Comparison of ENCODE assay signal across 10 mouse cellular contexts in genomic region chr7:63917693-63918092, GRCm38 (mm10). TPM values are rescaled to one million over a fixed set of nuclear protein-coding genes. Genes with fewer than 3 reads are reported as not detected.
DNase-seq lines count a peak whose midpoint lies in the region; ATAC-seq lines count a peak whose summit lies in the region.
"Had no signal": no experiment of that assay in that cellular context is flagged by ENCODE, and none has a peak within 500 bp of the region (broad histone marks: within the 10 kb centered on the region; RNA-seq: fewer than 3 reads in every experiment).

No protein-coding gene starts in this region.

- H3K4me3 ChIP-seq in midbrain, embryonic 14.5 days (replicated peaks; ENCODE audit: low read depth, low read length), result no peak overlapping the region
- H3K4me3 ChIP-seq in midbrain, embryonic 11.5 days (ENCODE audit: low read depth, low read length), result no peak overlapping the region
- H3K4me3 ChIP-seq in intestine, embryonic 16.5 days (ENCODE audit: low read length), result no peak overlapping the region
- H3K4me3 ChIP-seq in forebrain, embryonic 15.5 days, result no peak overlapping the region
- H3K4me3 ChIP-seq: heart, embryonic 15.5 days had no signal

- no peak overlapping the region for H3K4me2 ChIP-seq in midbrain, embryonic 14.5 days (ENCODE audit: low read length)
- no peak overlapping the region for H3K4me2 ChIP-seq in midbrain, embryonic 11.5 days
- no peak overlapping the region for H3K4me2 ChIP-seq in intestine, embryonic 16.5 days (ENCODE audit: low read depth, low read length)
- no peak overlapping the region for H3K4me2 ChIP-seq in forebrain, embryonic 15.5 days (replicated peaks)
- H3K4me2 ChIP-seq: heart, embryonic 15.5 days had no signal

- no peaks in the 10 kb centered on the region for H3K9me3 ChIP-seq in midbrain, embryonic 14.5 days (ENCODE audit: control insufficient read depth, low read length)
- H3K9me3 ChIP-seq in midbrain, embryonic 11.5 days (ENCODE audit: control insufficient read depth, low read length), result no peaks in the 10 kb centered on the region
- H3K9me3 ChIP-seq in intestine, embryonic 16.5 days (ENCODE audit: control insufficient read depth, low read length), result no peaks in the 10 kb centered on the region
- no peaks in the 10 kb centered on the region for H3K9me3 ChIP-seq in forebrain, embryonic 15.5 days
- H3K9me3 ChIP-seq: heart, embryonic 15.5 days had no signal

- ATAC-seq in midbrain, embryonic 14.5 days (ENCODE audit: low FRiP score, low TSS enrichment), result no peak
- no peak for ATAC-seq in midbrain, embryonic 11.5 days (ENCODE audit: low FRiP score)
- peak; percentile 69 for ATAC-seq in intestine, embryonic 16.5 days
- ATAC-seq in forebrain, embryonic 15.5 days (replicated peaks), result no peak

- H3K27me3 ChIP-seq in midbrain, embryonic 14.5 days (ENCODE audit: control insufficient read depth, insufficient read depth, low read length), result no peaks in the 10 kb centered on the region
- no peaks in the 10 kb centered on the region for H3K27me3 ChIP-seq in midbrain, embryonic 11.5 days (ENCODE audit: control insufficient read depth, insufficient read depth, low read length)
- no peaks in the 10 kb centered on the region for H3K27me3 ChIP-seq in intestine, embryonic 16.5 days (replicated peaks; ENCODE audit: control insufficient read depth, insufficient read depth, low read length)
- no peaks in the 10 kb centered on the region for H3K27me3 ChIP-seq in forebrain, embryonic 15.5 days
- H3K27me3 ChIP-seq: heart, embryonic 15.5 days had no signal

- 66% methylated on average over 6 of the region's 6 CpGs for WGBS in midbrain, embryonic 14.5 days
- 81% methylated on average over 6 of the region's 6 CpGs for WGBS in midbrain, embryonic 11.5 days
- 63% methylated on average over 6 of the region's 6 CpGs for WGBS in intestine, embryonic 16.5 days
- WGBS in forebrain, embryonic 15.5 days, result 34% methylated on average over 6 of the region's 6 CpGs

- H3K9ac ChIP-seq in midbrain, embryonic 14.5 days (replicated peaks; ENCODE audit: low read length), result no peak overlapping the region
- H3K9ac ChIP-seq in midbrain, embryonic 11.5 days (ENCODE audit: low read length), result no peak overlapping the region
- no peak overlapping the region for H3K9ac ChIP-seq in intestine, embryonic 16.5 days (ENCODE audit: low read depth, low read length)
- no peak overlapping the region for H3K9ac ChIP-seq in forebrain, embryonic 15.5 days (replicated peaks)
- H3K9ac ChIP-seq: heart, embryonic 15.5 days had no signal

- H3K36me3 ChIP-seq in midbrain, embryonic 14.5 days (ENCODE audit: control insufficient read depth, insufficient read depth, low read length), result no peaks in the 10 kb centered on the region
- H3K36me3 ChIP-seq in midbrain, embryonic 11.5 days (ENCODE audit: control insufficient read depth, insufficient read depth, low read length), result 0 out of 2 replicates have a peak, but pooled peaks cover 2% of the 10 kb centered on the region
- H3K36me3 ChIP-seq in intestine, embryonic 16.5 days (ENCODE audit: control insufficient read depth, insufficient read depth, low read length), result no peaks in the 10 kb centered on the region
- H3K36me3 ChIP-seq in forebrain, embryonic 15.5 days, result no peaks in the 10 kb centered on the region
- H3K36me3 ChIP-seq: heart, embryonic 15.5 days had no signal

- DNase-seq in cerebellum, adult 18-20 months, result peak; percentile 67 to 72
- DNase-seq in cerebellum, adult 9-10 months, result no peak
- peak; percentile 44 for DNase-seq in midbrain, embryonic 14.5 days
- DNase-seq in midbrain, embryonic 11.5 days (ENCODE audit: low spot score, missing footprints), result no peak
- DNase-seq in right cerebral cortex, postnatal 4 days, result peak; percentile 59
- no peak for DNase-seq in urinary bladder, postnatal 10 days (ENCODE audit: low spot score)

- no peak overlapping the region for H3K27ac ChIP-seq in midbrain, embryonic 14.5 days (replicated peaks; ENCODE audit: low read depth, low read length)
- no peak overlapping the region for H3K27ac ChIP-seq in midbrain, embryonic 11.5 days (ENCODE audit: low read depth, low read length)
- H3K27ac ChIP-seq in intestine, embryonic 16.5 days (ENCODE audit: low read length), result no peak overlapping the region; the same call in 1 of the 2 replicates
- no peak overlapping the region for H3K27ac ChIP-seq in forebrain, embryonic 15.5 days (replicated peaks)
- H3K27ac ChIP-seq: heart, embryonic 15.5 days; macrophage had no signal

- peaks cover 9% of the 10 kb centered on the region for H3K4me1 ChIP-seq in midbrain, embryonic 14.5 days (ENCODE audit: control insufficient read depth, insufficient read depth, low read length)
- H3K4me1 ChIP-seq in midbrain, embryonic 11.5 days (ENCODE audit: control insufficient read depth, insufficient read depth, low read length), result peaks cover 18% of the 10 kb centered on the region
- H3K4me1 ChIP-seq in intestine, embryonic 16.5 days (ENCODE audit: control insufficient read depth, insufficient read depth, low read length), result peaks cover 49% of the 10 kb centered on the region
- H3K4me1 ChIP-seq in forebrain, embryonic 15.5 days, result peaks cover 35% of the 10 kb centered on the region

RNA-seq across cellular contexts. Expression of gene E030018B13Rik, which starts 1.0 kb away (rescaled TPM):
- not detected in 2 replicates for polyA plus RNA-seq in midbrain, embryonic 14.5 days (2014; fragmentation: Nextera tagmentation; extraction: Ambion mirVana)
- polyA plus RNA-seq in midbrain, embryonic 11.5 days (2014; fragmentation: Nextera tagmentation; extraction: Ambion mirVana), result 0.14 TPM in 1 of 2 replicates, not detected in the other
- not detected in 2 replicates for polyA plus RNA-seq in intestine, embryonic 16.5 days (2015; fragmentation: Nextera tagmentation; extraction: Ambion mirVana)
- polyA plus RNA-seq in forebrain, embryonic 15.5 days (2015; fragmentation: Nextera tagmentation; extraction: Ambion mirVana), result 0.31 and 0.39 TPM in 2 replicates
- polyA plus RNA-seq: macrophage had no signal

RNA-seq across cellular contexts. Expression of gene Klf13, which starts 21.0 kb away (rescaled TPM):
- 20.5 and 24.9 TPM in 2 replicates for polyA plus RNA-seq in midbrain, embryonic 14.5 days (2014; fragmentation: Nextera tagmentation; extraction: Ambion mirVana)
- 31.5 and 32.0 TPM in 2 replicates for polyA plus RNA-seq in midbrain, embryonic 11.5 days (2014; fragmentation: Nextera tagmentation; extraction: Ambion mirVana)
- 23.1 and 23.3 TPM in 2 replicates for polyA plus RNA-seq in intestine, embryonic 16.5 days (2015; fragmentation: Nextera tagmentation; extraction: Ambion mirVana)
- 34.7 and 34.8 TPM in 2 replicates for polyA plus RNA-seq in forebrain, embryonic 15.5 days (2015; fragmentation: Nextera tagmentation; extraction: Ambion mirVana)

Comparison
In these comparisons a context has a peak if more than half of its experiments do, and no peak if none do; other contexts are left out.
1. DNase-seq: peak in cerebellum, adult 18-20 months (2 of 2), midbrain, embryonic 14.5 days (single experiment) and right cerebral cortex, postnatal 4 days (single experiment); none in cerebellum, adult 9-10 months (single experiment), midbrain, embryonic 11.5 days (single experiment) and urinary bladder, postnatal 10 days (single experiment).